Mouse (Mus musculus) liver, adult (tissue): ENCODE measurements at regions not wholly inside any gene's neighbourhood (a gene's known extent, or its start where the extent isn't known, plus 50 kb on each side); places are given as distances from the start of the nearest gene placed in this dataset.

ENCODE experiments used
- GATA4 ChIP-seq: IDR thresholded peaks from 2 replicates; pipeline ENCODE4 v1.6.1; 2014; ENCODE audit warnings: mild to moderate bottlenecking, low read length; ENCODE audit not compliant: insufficient replicate concordance

GRCm38 (mm10) chr15:93698182-93698822, 102.6 kb upstream of the Prickle1 start:
- TF ChIP-seq GATA4: no peak

- no peak for TF ChIP-seq GATA4
Observed at GRCm38 (mm10) chr15:93690717-93691116, 95.0 kb upstream of the Prickle1 start.

- no peak for TF ChIP-seq GATA4
Observed at GRCm38 (mm10) chr15:93690011-93690410, 94.3 kb upstream of the Prickle1 start.

- no peak for TF ChIP-seq GATA4
Observed at GRCm38 (mm10) chr15:93686385-93686784, 90.7 kb upstream of the Prickle1 start.

- TF ChIP-seq GATA4: no peak
Observed at GRCm38 (mm10) chr15:93681602-93682001, 85.9 kb upstream of the Prickle1 start.

GRCm38 (mm10) chr15:93675624-93676023, 79.9 kb upstream of the Prickle1 start:
- TF ChIP-seq GATA4: no peak

GRCm38 (mm10) chr15:93673976-93674375, 78.3 kb upstream of the Prickle1 start:
- no peak for TF ChIP-seq GATA4

GRCm38 (mm10) chr15:93663876-93664275, 68.2 kb upstream of the Prickle1 start:
- TF ChIP-seq GATA4: no peak

- no peak for TF ChIP-seq GATA4
Observed at GRCm38 (mm10) chr15:93662601-93663000, 66.9 kb upstream of the Prickle1 start.

- TF ChIP-seq GATA4: no peak
Observed at GRCm38 (mm10) chr15:93661801-93662200, 66.1 kb upstream of the Prickle1 start.

- TF ChIP-seq GATA4: no peak
Observed at GRCm38 (mm10) chr15:93660952-93661648, 65.4 kb upstream of the Prickle1 start.

- TF ChIP-seq GATA4: no peak
Observed at GRCm38 (mm10) chr15:93657171-93657570, 61.5 kb upstream of the Prickle1 start.

GRCm38 (mm10) chr15:93656713-93657112, 61.0 kb upstream of the Prickle1 start:
- TF ChIP-seq GATA4: no peak

- no peak for TF ChIP-seq GATA4
Observed at GRCm38 (mm10) chr15:93655743-93656142, 60.1 kb upstream of the Prickle1 start.

- no peak for TF ChIP-seq GATA4
Observed at GRCm38 (mm10) chr15:93655243-93655642, 59.6 kb upstream of the Prickle1 start.

GRCm38 (mm10) chr15:93653378-93653777, 57.7 kb upstream of the Prickle1 start:
- TF ChIP-seq GATA4: no peak
